ENCODE assay signal across 25 mouse cellular contexts in the genomic region with DNA sequence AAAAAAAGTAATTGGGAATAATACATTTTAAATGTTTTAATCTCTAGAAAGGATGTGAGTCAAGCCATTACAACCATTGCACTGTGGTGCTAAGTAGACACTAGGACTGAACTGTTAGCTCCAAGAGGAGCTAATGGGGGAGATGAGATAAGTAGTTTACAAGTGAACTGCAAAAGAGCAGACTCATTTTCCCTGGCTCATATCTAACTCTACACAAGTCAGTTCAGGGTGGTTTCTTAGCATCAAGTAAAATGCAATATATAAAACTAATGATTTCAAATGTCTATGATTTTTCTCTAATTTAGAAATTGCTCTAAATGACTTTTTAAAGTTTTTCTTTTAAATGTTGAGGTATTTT.
"Had no signal": no experiment of that assay in that cellular context is flagged by ENCODE, and none has a peak within 500 bp of the region (broad histone marks: within the 10 kb centered on the region; RNA-seq: fewer than 3 reads in every experiment).

No protein-coding gene starts in this region.

- DNase-seq: cerebellum, adult 9-10 months; cerebellum, adult 9-11 months; cerebellum, postnatal 10 days; cerebellum, postnatal 14 days; cerebellum, postnatal 25 days; cerebellum, postnatal 36 days; embryo, embryonic 11 days; gastrocnemius, adult 2 months; gastrocnemius, postnatal 10 days; gastrocnemius, postnatal 14 days; gastrocnemius, postnatal 25 days; gastrocnemius, postnatal 36 days; heart, adult 11 months; heart, adult 18-20 months; heart, adult 2 months had no signal

- H3K4me3 ChIP-seq: embryonic facial prominence, embryonic 10.5 days; embryonic facial prominence, embryonic 12.5 days; embryonic facial prominence, embryonic 13.5 days; embryonic facial prominence, embryonic 15.5 days; erythroblast, embryonic 14.5 days; forebrain, embryonic 10.5 days; forebrain, embryonic 12.5 days; forebrain, embryonic 13.5 days; forebrain, embryonic 15.5 days; gastrocnemius, adult 2 months; heart, adult 2 months had no signal

- H3K9ac ChIP-seq: embryonic facial prominence, embryonic 12.5 days; embryonic facial prominence, embryonic 13.5 days; embryonic facial prominence, embryonic 15.5 days; forebrain, embryonic 12.5 days; forebrain, embryonic 13.5 days; forebrain, embryonic 15.5 days; forebrain, postnatal 0 days had no signal

- H3K36me3 ChIP-seq: embryonic facial prominence, embryonic 10.5 days; embryonic facial prominence, embryonic 12.5 days; embryonic facial prominence, embryonic 13.5 days; embryonic facial prominence, embryonic 15.5 days; forebrain, embryonic 10.5 days; forebrain, embryonic 12.5 days; forebrain, embryonic 15.5 days had no signal

- H3K27ac ChIP-seq: embryonic facial prominence, embryonic 10.5 days; embryonic facial prominence, embryonic 12.5 days; embryonic facial prominence, embryonic 13.5 days; embryonic facial prominence, embryonic 15.5 days; forebrain, embryonic 10.5 days; forebrain, embryonic 12.5 days; forebrain, embryonic 13.5 days; forebrain, embryonic 15.5 days; gastrocnemius, adult 2 months; heart, adult 2 months had no signal

- H3K4me1 ChIP-seq: embryonic facial prominence, embryonic 10.5 days; embryonic facial prominence, embryonic 12.5 days; embryonic facial prominence, embryonic 13.5 days; embryonic facial prominence, embryonic 15.5 days; forebrain, embryonic 10.5 days; forebrain, embryonic 12.5 days; forebrain, embryonic 13.5 days; forebrain, embryonic 15.5 days had no signal

- H3K9me3 ChIP-seq: embryonic facial prominence, embryonic 10.5 days; embryonic facial prominence, embryonic 12.5 days; embryonic facial prominence, embryonic 13.5 days; embryonic facial prominence, embryonic 15.5 days; forebrain, embryonic 10.5 days; forebrain, embryonic 12.5 days; forebrain, embryonic 13.5 days; forebrain, embryonic 15.5 days had no signal

- H3K27me3 ChIP-seq: embryonic facial prominence, embryonic 12.5 days; embryonic facial prominence, embryonic 13.5 days; embryonic facial prominence, embryonic 15.5 days; forebrain, embryonic 12.5 days; forebrain, embryonic 13.5 days; forebrain, embryonic 15.5 days had no signal
